Mouse (Mus musculus): ENCODE results near the gene Tmcc1. TPM values are rescaled to one million over a fixed set of nuclear protein-coding genes. Genes with fewer than 3 reads are reported as not detected.

The Tmcc1 gene
- polyA plus RNA-seq, 1 experiment from 2014 or later = 4.0 TPM

DNA sequence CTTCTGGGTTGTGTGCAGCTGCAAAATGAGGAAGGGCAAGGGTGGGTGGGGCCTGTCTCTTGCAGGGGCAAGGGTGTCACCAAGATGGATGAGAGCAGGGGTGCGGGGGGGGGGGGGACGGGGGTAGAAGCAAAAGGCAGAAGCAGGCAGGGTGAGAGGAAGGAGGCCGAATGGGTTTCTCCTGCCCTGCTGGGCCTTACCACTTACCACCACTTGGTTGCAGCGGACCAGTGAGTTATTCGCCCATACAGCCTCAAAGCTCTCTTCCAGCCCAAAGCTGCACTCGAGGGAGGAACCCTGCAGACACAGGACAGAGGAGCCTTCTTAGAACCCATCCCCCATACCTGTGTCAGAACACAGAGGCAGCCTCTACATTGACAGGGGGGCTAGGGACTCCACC lies 223.3 kb downstream of the Tmcc1 start:
- H3K4me2 ChIP-seq (ENCODE audit: low read depth, low read length) = no peak overlapping the region
- WGBS (ENCODE audit: insufficient replicate concordance) = 62% methylated on average over 4 of the region's 6 CpGs
- TF ChIP-seq CTCF (IDR thresholded peaks at IDR 0.05; ENCODE audit: low read depth) (0 out of 2 replicates have a peak, but pooled peaks have one; percentile 13), EP300 (IDR thresholded peaks at IDR 0.05; ENCODE audit: low read depth) (no peak)
- H3K9me3 ChIP-seq (ENCODE audit: low read length) = no peaks in the 10 kb centered on the region
- H3K4me3 ChIP-seq (ENCODE audit: low read depth, low read length) = no peak overlapping the region
- H3K4me1 ChIP-seq (ENCODE audit: insufficient read depth) = peaks cover 13% of the 10 kb centered on the region
- H3K36me3 ChIP-seq (replicated peaks; ENCODE audit: insufficient read depth, low read length) = peaks cover 4% of the 10 kb centered on the region; the same call in 1 of the 2 replicates
- H3K27me3 ChIP-seq (ENCODE audit: insufficient read depth, low read length) = no peaks in the 10 kb centered on the region
- peak; percentile 60 for DNase-seq
- no peak overlapping the region for H3K9ac ChIP-seq (replicated peaks)
- H3K27ac ChIP-seq (ENCODE audit: low read depth) = no peak overlapping the region; the same call in 1 of the 2 replicates
- peak; percentile 35; the same call in 1 of the 2 replicates for ATAC-seq

DNA sequence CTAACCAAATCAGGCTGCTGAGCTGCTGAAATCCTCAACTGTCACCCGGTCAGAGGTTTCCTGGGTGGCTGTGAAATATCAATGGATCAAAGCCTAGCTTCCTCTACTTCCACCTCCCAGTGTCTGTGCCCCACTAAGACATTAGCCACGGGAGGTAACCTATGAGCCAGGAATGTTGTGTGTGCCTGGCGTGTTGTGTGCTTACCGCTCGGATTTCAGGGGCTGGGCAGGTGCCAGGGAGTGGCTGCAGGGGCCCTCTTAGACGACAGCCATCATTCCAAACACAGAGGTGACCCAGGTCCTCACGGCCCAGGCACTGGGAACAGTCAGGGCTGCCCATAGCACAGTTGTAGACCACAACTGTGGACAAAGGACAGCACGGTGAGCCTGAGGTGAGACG lies 224.2 kb downstream of the Tmcc1 start:
- Histone ChIP-seq H3K4me1 (ENCODE audit: insufficient read depth) (peaks cover 13% of the 10 kb centered on the region), H3K36me3 (replicated peaks; ENCODE audit: insufficient read depth, low read length) (peaks cover 4% of the 10 kb centered on the region; the same call in 1 of the 2 replicates), H3K4me3 (ENCODE audit: low read depth, low read length) (no peak overlapping the region), H3K9me3 (ENCODE audit: low read length) (no peaks in the 10 kb centered on the region), H3K27ac (ENCODE audit: low read depth) (no peak overlapping the region), H3K27me3 (ENCODE audit: insufficient read depth, low read length) (no peaks in the 10 kb centered on the region), H3K4me2 (ENCODE audit: low read depth, low read length) (no peak overlapping the region), H3K9ac (replicated peaks) (no peak overlapping the region)
- DNase-seq (no peak), ATAC-seq (no peak)
- WGBS (ENCODE audit: insufficient replicate concordance) = 73% methylated on average over 9 of the region's 9 CpGs
- TF ChIP-seq CTCF (IDR thresholded peaks at IDR 0.05; ENCODE audit: low read depth) = no peak
- no peak for TF ChIP-seq EP300 (IDR thresholded peaks at IDR 0.05; ENCODE audit: low read depth)

DNA sequence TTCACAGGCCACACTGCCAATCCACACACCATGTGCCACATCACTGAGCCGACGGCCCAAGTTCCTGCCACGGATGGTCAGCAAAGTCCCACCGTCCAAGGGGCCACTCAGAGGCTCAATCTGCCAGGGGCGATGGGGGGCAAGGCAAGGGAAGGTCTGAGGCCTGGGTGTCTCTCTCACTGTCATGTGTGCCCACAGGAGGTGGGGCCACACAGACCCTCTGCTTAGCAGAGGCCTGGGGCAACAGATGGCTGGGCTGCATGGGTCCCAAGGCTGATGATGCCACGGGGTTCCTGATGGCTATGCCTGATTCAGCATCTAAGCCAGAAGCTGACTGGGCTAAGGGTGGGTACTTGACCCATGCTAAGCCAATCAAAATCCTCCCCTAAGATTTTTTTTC lies 224.6 kb downstream of the Tmcc1 start:
- ATAC-seq (no peak), DNase-seq (no peak)
- H3K27ac ChIP-seq (ENCODE audit: low read depth) = no peak overlapping the region
- WGBS (ENCODE audit: insufficient replicate concordance) = 76% methylated on average over 6 of the region's 6 CpGs
- H3K27me3 ChIP-seq (ENCODE audit: insufficient read depth, low read length) = no peaks in the 10 kb centered on the region
- H3K9ac ChIP-seq (replicated peaks) = no peak overlapping the region
- H3K4me1 ChIP-seq (ENCODE audit: insufficient read depth) = peaks cover 13% of the 10 kb centered on the region
- H3K36me3 ChIP-seq (replicated peaks; ENCODE audit: insufficient read depth, low read length) = peaks cover 4% of the 10 kb centered on the region; the same call in 1 of the 2 replicates
- no peak overlapping the region for H3K4me2 ChIP-seq (ENCODE audit: low read depth, low read length)
- H3K4me3 ChIP-seq (ENCODE audit: low read depth, low read length) = no peak overlapping the region
- H3K9me3 ChIP-seq (ENCODE audit: low read length) = no peaks in the 10 kb centered on the region
- TF ChIP-seq EP300 (IDR thresholded peaks at IDR 0.05; ENCODE audit: low read depth) (no peak), CTCF (IDR thresholded peaks at IDR 0.05; ENCODE audit: low read depth) (no peak)

Other genes starting within 250 kb of the Tmcc1 start
- gene H1foo, start 248.5 kb downstream of the Tmcc1 start, polyA plus RNA-seq (2015; fragmentation: Nextera tagmentation; extraction: Ambion mirVana) = not detected in 2 replicates
- gene Plxnd1, start 198.5 kb downstream of the Tmcc1 start, polyA plus RNA-seq (2015; fragmentation: Nextera tagmentation; extraction: Ambion mirVana) = 8.5 and 8.7 TPM in 2 replicates
- 11.5 and 12.3 TPM in 2 replicates for gene Washc2, start 14.6 kb upstream of the Tmcc1 start, polyA plus RNA-seq (2015; fragmentation: Nextera tagmentation; extraction: Ambion mirVana)
- 4.9 and 5.7 TPM in 2 replicates for gene Zfand4, start 70.7 kb upstream of the Tmcc1 start, polyA plus RNA-seq (2015; fragmentation: Nextera tagmentation; extraction: Ambion mirVana)
- 36.4 and 40.5 TPM in 2 replicates for gene March8, start 144.5 kb upstream of the Tmcc1 start, polyA plus RNA-seq (2015; fragmentation: Nextera tagmentation; extraction: Ambion mirVana)

Data from liver, postnatal 0 days (tissue).